In genomic region chr13:69478703-69479102, GRCm38 (mm10) we compare ENCODE assay signal across 16 mouse cellular contexts. TPM values are rescaled to one million over a fixed set of nuclear protein-coding genes. Genes with fewer than 3 reads are reported as not detected.
DNase-seq lines count a peak whose midpoint lies in the region; ATAC-seq and TF ChIP-seq lines count a peak whose summit lies in the region.
"Had no signal": no experiment of that assay in that cellular context is flagged by ENCODE, and none has a peak within 500 bp of the region (broad histone marks: within the 10 kb centered on the region; RNA-seq: fewer than 3 reads in every experiment).

No protein-coding gene starts in this region.

- DNase-seq in adrenal gland, postnatal 36 days = peak; percentile 30 to 41
- no peak for DNase-seq in adrenal gland, adult 8-10 months
- DNase-seq in neural tube, embryonic 11.5 days (ENCODE audit: low spot score) = peak; percentile 4
- DNase-seq in neural tube, embryonic 10.5 days (ENCODE audit: extremely low spot score, low spot score) = no peak
- DNase-seq in forebrain, postnatal 0 days = no peak
- DNase-seq: adrenal gland, postnatal 14 days; cerebellum, adult 11-12 months; cerebellum, adult 2 months; cerebellum, adult 9-10 months; cerebellum, postnatal 10 days; cerebellum, postnatal 25 days had no signal

- no peak for TF ChIP-seq CTCF in forebrain, postnatal 0 days (IDR thresholded peaks at IDR 0.05; ENCODE audit: low read depth)

- no peaks in the 10 kb centered on the region for H3K9me3 ChIP-seq in neural tube, embryonic 11.5 days (ENCODE audit: control insufficient read depth, low read length)
- H3K9me3 ChIP-seq in forebrain, postnatal 0 days (ENCODE audit: low read length) = no peaks in the 10 kb centered on the region
- H3K9me3 ChIP-seq: embryonic facial prominence, embryonic 10.5 days; embryonic facial prominence, embryonic 12.5 days; forebrain, embryonic 13.5 days; forebrain, embryonic 15.5 days had no signal

- no peaks in the 10 kb centered on the region for H3K36me3 ChIP-seq in neural tube, embryonic 11.5 days (ENCODE audit: control insufficient read depth, insufficient read depth, low read length)
- H3K36me3 ChIP-seq in forebrain, postnatal 0 days (ENCODE audit: insufficient read depth) = no peaks in the 10 kb centered on the region
- H3K36me3 ChIP-seq: embryonic facial prominence, embryonic 10.5 days; embryonic facial prominence, embryonic 12.5 days; forebrain, embryonic 15.5 days had no signal

- peaks cover 9% of the 10 kb centered on the region for H3K4me1 ChIP-seq in neural tube, embryonic 11.5 days (ENCODE audit: control insufficient read depth, insufficient read depth, low read length)
- H3K4me1 ChIP-seq in forebrain, postnatal 0 days (ENCODE audit: insufficient read depth) = peaks cover 10% of the 10 kb centered on the region

- H3K9ac ChIP-seq in neural tube, embryonic 11.5 days (ENCODE audit: low read length) = no peak overlapping the region
- H3K9ac ChIP-seq in forebrain, postnatal 0 days = no peak overlapping the region
- H3K9ac ChIP-seq: embryonic facial prominence, embryonic 12.5 days; forebrain, embryonic 13.5 days; forebrain, embryonic 15.5 days had no signal

- ATAC-seq in neural tube, embryonic 11.5 days (ENCODE audit: insufficient read depth, low FRiP score, low TSS enrichment) = no peak
- ATAC-seq in forebrain, postnatal 0 days = no peak
- ATAC-seq: activated CD4-positive, CD25-positive, alpha-beta regulatory T cell, adult 4 months; forebrain, embryonic 13.5 days; forebrain, embryonic 15.5 days had no signal

- peaks cover 19% of the 10 kb centered on the region for H3K27me3 ChIP-seq in neural tube, embryonic 11.5 days (ENCODE audit: control insufficient read depth, insufficient read depth, low read length)
- H3K27me3 ChIP-seq in forebrain, postnatal 0 days (ENCODE audit: insufficient read depth, low read length) = no peaks in the 10 kb centered on the region; the same call in 1 of the 2 replicates

- no peak overlapping the region for H3K4me3 ChIP-seq in neural tube, embryonic 11.5 days (ENCODE audit: low read depth, low read length)
- no peak overlapping the region for H3K4me3 ChIP-seq in forebrain, postnatal 0 days (ENCODE audit: low read depth, low read length)
- H3K4me3 ChIP-seq: embryonic facial prominence, embryonic 10.5 days; embryonic facial prominence, embryonic 12.5 days; forebrain, embryonic 13.5 days; forebrain, embryonic 15.5 days had no signal

- no peak overlapping the region for H3K4me2 ChIP-seq in neural tube, embryonic 11.5 days (ENCODE audit: low read depth)
- H3K4me2 ChIP-seq in forebrain, postnatal 0 days (ENCODE audit: low read depth) = no peak overlapping the region
- H3K4me2 ChIP-seq: embryonic facial prominence, embryonic 12.5 days; forebrain, embryonic 13.5 days; forebrain, embryonic 15.5 days had no signal

- H3K27ac ChIP-seq in neural tube, embryonic 11.5 days (ENCODE audit: low read depth, low read length) = no peak overlapping the region
- H3K27ac ChIP-seq in forebrain, postnatal 0 days (ENCODE audit: low read depth, low read length) = no peak overlapping the region
- H3K27ac ChIP-seq: embryonic facial prominence, embryonic 10.5 days; embryonic facial prominence, embryonic 12.5 days; forebrain, embryonic 13.5 days; forebrain, embryonic 15.5 days had no signal

- 85% methylated on average over 6 of the region's 6 CpGs for WGBS in neural tube, embryonic 11.5 days
- WGBS in forebrain, postnatal 0 days = 77% methylated on average over 6 of the region's 6 CpGs

RNA-seq across cellular contexts. Expression of gene Nsun2, which starts 54.8 kb away (rescaled TPM):
- 10 to 100 TPM; 83.1 to 94.4 TPM for total RNA-seq in adrenal gland, postnatal 36 days (2021)
- total RNA-seq in adrenal gland, adult 8-10 months (2022) = 10 to 100 TPM; 82.8 to 94.0 (median 84.4) TPM
- 139 and 143 TPM in 2 replicates for polyA plus RNA-seq in neural tube, embryonic 11.5 days (2014; fragmentation: Nextera tagmentation; extraction: Ambion mirVana)
- 64.2 and 64.3 TPM in 2 replicates for total RNA-seq in forebrain, postnatal 0 days (2014; rRNA removed)
- 64.6 and 74.4 TPM in 2 replicates for polyA plus RNA-seq in forebrain, postnatal 0 days (2015; fragmentation: Nextera tagmentation; extraction: Ambion mirVana)

RNA-seq across cellular contexts. Expression of gene Tent4a, which starts 55.7 kb away (rescaled TPM):
- 10 to 100 TPM; 23.2 to 25.3 TPM for total RNA-seq in adrenal gland, postnatal 36 days (2021)
- total RNA-seq in adrenal gland, adult 8-10 months (2022) = 10 to 100 TPM; 22.6 to 24.5 (median 23.7) TPM
- 8.5 and 10.5 TPM in 2 replicates for polyA plus RNA-seq in neural tube, embryonic 11.5 days (2014; fragmentation: Nextera tagmentation; extraction: Ambion mirVana)
- 21.7 and 29.3 TPM in 2 replicates for total RNA-seq in forebrain, postnatal 0 days (2014; rRNA removed)
- 4.5 and 4.9 TPM in 2 replicates for polyA plus RNA-seq in forebrain, postnatal 0 days (2015; fragmentation: Nextera tagmentation; extraction: Ambion mirVana)

Comparison
In these comparisons a context has a peak if more than half of its experiments do, and no peak if none do; other contexts are left out.
1. DNase-seq: peak in adrenal gland, postnatal 36 days (2 of 2) and neural tube, embryonic 11.5 days (single experiment); none in adrenal gland, adult 8-10 months (single experiment), neural tube, embryonic 10.5 days (single experiment) and forebrain, postnatal 0 days (single experiment).